Mouse (Mus musculus) E14TG2a.4 (cell line): ENCODE measurements around the gene Ccdc188.
"Not testable (repeated sequence)": the region's sequence is repeated elsewhere in the genome, so short reads cannot be mapped to it uniquely, and the experiment has no call there.

Experiments
- H3K27me3 ChIP-seq: 2 replicates; pipeline ENCODE4 v1.6.1; 2014; ENCODE audit warnings: low read length, control low read depth; ENCODE audit not compliant: insufficient read depth
- H3K36me3 ChIP-seq: 2 replicates; pipeline ENCODE4 v1.6.1; 2014; ENCODE audit warnings: low read length, control low read depth; ENCODE audit not compliant: insufficient read depth
- H3K4me1 ChIP-seq: replicated peaks from 2 replicates; pipeline ENCODE4 v1.6.1; 2014; ENCODE audit warnings: low read depth, low read length, control low read depth
- H3K4me3 ChIP-seq: replicated peaks from 2 replicates; pipeline ENCODE4 v1.5.1; 2014; ENCODE audit warnings: mild to moderate bottlenecking, low read length
- H3K9me3 ChIP-seq: 2 replicates; pipeline ENCODE4 v1.6.1; 2014; ENCODE audit warnings: low read length, control low read depth
- CTCF ChIP-seq: conservative IDR thresholded peaks from 2 replicates; pipeline ENCODE4 v1.5.1; 2014; ENCODE audit warnings: low read length
- NANOG ChIP-seq: IDR thresholded peaks from 2 replicates; pipeline ENCODE4 v1.6.1; 2014; ENCODE audit warnings: borderline replicate concordance, low read length, mixed read lengths
- POU5F1 ChIP-seq: IDR thresholded peaks from 2 replicates; pipeline ENCODE4 v1.6.1; 2014; ENCODE audit warnings: low read length, borderline replicate concordance

Gene Ccdc188

DNA sequence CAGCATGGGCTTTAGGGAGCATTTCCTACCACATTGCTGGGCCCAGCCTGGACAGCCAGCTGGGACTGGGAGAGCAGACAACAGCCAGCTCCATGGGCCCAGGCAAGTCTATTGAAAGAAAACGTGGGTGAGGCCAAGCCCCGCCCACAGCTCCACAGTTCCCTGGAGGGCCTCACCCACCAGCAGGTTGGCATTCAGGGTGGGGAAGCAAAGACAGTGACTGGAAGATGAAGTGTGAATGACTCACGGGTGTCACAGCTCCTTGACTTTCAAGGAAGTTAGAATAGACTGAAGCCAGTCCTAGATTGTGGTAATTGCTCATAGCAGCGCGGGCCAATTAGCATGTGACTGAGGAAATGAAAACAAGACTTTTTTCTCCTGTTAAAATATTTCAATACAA lies 22.6 kb upstream of the Ccdc188 start:
- no peaks in the 10 kb centered on the region for H3K9me3 ChIP-seq
- TF ChIP-seq CTCF (no peak), POU5F1 (no peak), NANOG (no peak)
- H3K4me3 ChIP-seq: peak overlapping the region; percentile 39
- H3K27me3 ChIP-seq: peaks cover 27% of the 10 kb centered on the region
- H3K4me1 ChIP-seq: peaks cover 26% of the 10 kb centered on the region
- no peaks in the 10 kb centered on the region for H3K36me3 ChIP-seq

DNA sequence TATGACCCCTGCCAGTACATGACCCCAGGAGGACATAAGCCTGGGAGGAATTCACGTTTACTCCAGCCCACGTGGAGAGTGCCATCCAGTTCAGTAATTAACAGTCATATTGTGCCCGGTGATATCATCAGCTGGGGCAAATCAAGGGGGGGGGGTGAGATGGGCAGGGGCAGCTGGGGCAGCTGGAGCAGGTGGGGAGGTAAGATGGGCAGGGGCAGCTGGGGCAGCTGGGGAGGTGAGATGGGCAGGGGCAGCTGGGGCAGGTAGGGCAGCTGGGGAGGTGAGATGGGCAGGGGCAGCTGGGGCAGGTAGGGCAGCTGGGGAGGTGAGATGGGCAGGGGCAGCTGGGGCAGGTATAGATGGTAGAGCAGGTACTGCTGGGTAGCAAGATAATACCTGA lies 22.1 kb upstream of the Ccdc188 start:
- Histone ChIP-seq H3K27me3 (peaks cover 28% of the 10 kb centered on the region), H3K4me1 (peaks cover 26% of the 10 kb centered on the region)
- H3K36me3 ChIP-seq, H3K4me3 ChIP-seq, H3K9me3 ChIP-seq: not testable (repeated sequence)

DNA sequence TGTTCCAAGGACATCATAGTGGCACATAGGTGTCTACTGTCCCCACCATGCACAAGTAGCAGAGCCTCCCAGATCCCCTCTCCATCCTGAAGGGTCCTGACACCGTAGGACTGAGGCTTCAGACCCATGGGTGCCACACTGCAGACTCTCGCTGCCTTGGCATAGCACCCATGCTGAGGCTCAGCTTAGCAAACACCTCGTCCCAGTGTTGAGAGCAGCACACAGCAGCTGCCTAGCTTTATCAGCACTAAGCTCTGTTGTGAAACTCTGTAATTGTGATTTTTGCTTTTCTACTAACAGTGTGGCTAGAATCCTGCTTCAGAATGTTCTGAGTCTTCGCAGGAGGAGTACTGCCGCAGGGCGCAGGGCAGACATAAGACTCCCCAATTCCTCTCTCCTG lies 19.8 kb upstream of the Ccdc188 start:
- H3K9me3 ChIP-seq: no peaks in the 10 kb centered on the region
- peaks cover 35% of the 10 kb centered on the region for H3K27me3 ChIP-seq
- H3K36me3 ChIP-seq: no peaks in the 10 kb centered on the region
- peaks cover 26% of the 10 kb centered on the region for H3K4me1 ChIP-seq
- H3K4me3 ChIP-seq: no peak overlapping the region
- TF ChIP-seq CTCF (no peak), NANOG (no peak), POU5F1 (no peak)

DNA sequence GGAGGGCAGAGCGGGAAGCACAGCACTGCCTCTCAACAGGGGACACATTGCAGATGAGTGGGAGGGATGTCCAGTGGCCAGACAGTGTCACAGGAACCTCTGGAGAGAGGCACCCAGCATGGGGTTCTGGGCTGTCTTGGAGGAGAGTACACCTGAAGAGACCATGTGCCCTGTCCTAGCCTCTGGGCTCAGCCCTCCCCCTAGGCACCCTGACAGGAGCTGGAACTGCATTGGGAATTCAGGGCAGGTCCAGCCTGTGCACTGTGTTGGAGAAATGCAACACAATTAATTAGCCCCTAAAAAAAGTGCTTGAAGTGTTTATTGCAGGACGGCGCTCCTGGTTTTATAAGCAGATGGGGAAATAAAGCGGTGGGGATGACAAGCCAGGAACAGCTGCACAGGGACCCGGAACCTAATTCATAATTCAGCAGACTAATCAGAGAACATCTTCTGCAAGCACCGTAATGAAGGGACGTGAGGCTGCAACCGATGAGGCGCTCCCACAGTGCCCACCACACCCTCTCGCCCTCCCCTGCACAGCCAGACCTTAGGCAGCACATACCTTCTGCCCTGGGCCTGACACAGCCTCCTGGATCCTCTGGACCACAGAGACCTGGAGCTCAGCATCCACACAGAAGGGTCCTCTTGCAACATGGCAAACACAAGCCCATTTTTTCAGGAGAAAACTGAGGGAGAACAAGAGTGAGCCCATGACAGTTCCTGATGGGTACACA lies 19.1 kb upstream of the Ccdc188 start:
- H3K36me3 ChIP-seq: no peaks in the 10 kb centered on the region

DNA sequence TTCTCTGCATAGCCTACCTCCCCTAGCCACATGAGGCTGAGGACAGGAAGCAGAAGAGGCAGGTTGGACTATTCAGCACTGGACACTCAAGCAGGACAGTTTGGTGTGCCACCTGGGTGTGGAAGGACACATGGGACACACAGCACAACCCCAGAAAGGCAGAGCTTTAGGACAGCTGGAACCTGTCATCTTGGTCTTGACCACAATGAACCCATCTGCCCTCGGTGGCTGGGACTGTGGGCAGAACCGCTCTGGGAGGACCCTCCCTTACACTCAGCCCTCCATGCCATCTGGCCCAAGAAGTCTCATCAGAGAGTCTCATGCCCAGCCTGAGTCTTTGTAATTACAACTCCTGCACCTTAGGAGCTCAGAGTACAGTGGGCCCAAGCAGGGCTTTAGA lies 17.6 kb upstream of the Ccdc188 start:
- no peaks in the 10 kb centered on the region for H3K36me3 ChIP-seq
- peaks cover 15% of the 10 kb centered on the region for H3K4me1 ChIP-seq
- no peaks in the 10 kb centered on the region for H3K9me3 ChIP-seq
- peaks cover 36% of the 10 kb centered on the region for H3K27me3 ChIP-seq
- TF ChIP-seq POU5F1 (no peak), NANOG (no peak), CTCF (no peak)
- no peak overlapping the region for H3K4me3 ChIP-seq

More for the DNA sequence above, 19.1 kb upstream of the Ccdc188 start:
- peaks cover 29% of the 10 kb centered on the region for H3K4me1 ChIP-seq
- TF ChIP-seq CTCF (no peak), POU5F1 (no peak), NANOG (no peak)
- H3K27me3 ChIP-seq: peaks cover 35% of the 10 kb centered on the region
- no peaks in the 10 kb centered on the region for H3K9me3 ChIP-seq
- H3K4me3 ChIP-seq: no peak overlapping the region

DNA sequence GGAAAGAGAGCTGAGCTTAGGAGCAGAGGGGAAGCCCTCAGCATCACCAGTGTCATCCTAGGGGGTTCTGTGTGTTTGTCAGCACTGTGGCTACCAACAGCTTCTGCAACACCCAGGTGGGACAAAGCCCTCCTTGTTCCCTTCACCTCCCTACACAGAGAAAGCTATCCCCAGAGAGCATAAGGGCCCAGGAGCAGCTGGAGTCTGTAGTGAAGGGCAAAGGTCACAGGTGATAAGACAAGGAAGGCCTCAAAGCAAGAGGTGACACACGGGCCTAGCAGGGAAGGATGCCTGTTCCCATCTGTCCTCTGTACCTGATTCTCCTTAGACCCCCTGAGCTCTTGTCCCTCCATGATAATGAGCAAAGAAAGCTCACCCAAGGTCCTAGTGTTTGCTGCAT lies 16.1 kb upstream of the Ccdc188 start:
- Histone ChIP-seq H3K4me3 (no peak overlapping the region), H3K27me3 (peaks cover 36% of the 10 kb centered on the region), H3K9me3 (no peaks in the 10 kb centered on the region), H3K4me1 (peaks cover 11% of the 10 kb centered on the region; the same call in 1 of the 2 replicates), H3K36me3 (no peaks in the 10 kb centered on the region)
- TF ChIP-seq POU5F1 (no peak), NANOG (no peak), CTCF (no peak)

DNA sequence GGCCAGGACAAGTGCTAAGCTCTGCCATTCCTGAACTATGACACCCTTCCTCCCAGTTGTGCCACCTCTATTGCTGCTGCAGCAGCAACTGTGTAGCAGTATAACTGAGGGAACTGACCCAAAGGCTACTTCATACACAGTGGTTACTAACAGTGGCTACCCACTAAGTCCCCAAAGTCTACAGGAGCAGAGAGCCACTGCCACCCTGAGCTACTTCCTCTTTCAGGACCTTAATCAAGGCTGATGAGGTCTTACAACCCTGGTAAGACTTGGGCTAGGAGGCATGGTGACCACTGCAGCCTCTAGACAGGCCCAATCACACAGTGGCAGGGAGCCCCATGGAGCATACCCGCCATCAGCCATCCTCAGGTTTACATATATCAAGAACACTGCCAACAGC lies 15.6 kb upstream of the Ccdc188 start:
- H3K4me3 ChIP-seq: no peak overlapping the region
- peaks cover 11% of the 10 kb centered on the region; the same call in 1 of the 2 replicates for H3K4me1 ChIP-seq
- H3K27me3 ChIP-seq: peaks cover 40% of the 10 kb centered on the region
- TF ChIP-seq CTCF (no peak), POU5F1 (no peak), NANOG (no peak)
- H3K36me3 ChIP-seq: no peaks in the 10 kb centered on the region
- H3K9me3 ChIP-seq: no peaks in the 10 kb centered on the region

DNA sequence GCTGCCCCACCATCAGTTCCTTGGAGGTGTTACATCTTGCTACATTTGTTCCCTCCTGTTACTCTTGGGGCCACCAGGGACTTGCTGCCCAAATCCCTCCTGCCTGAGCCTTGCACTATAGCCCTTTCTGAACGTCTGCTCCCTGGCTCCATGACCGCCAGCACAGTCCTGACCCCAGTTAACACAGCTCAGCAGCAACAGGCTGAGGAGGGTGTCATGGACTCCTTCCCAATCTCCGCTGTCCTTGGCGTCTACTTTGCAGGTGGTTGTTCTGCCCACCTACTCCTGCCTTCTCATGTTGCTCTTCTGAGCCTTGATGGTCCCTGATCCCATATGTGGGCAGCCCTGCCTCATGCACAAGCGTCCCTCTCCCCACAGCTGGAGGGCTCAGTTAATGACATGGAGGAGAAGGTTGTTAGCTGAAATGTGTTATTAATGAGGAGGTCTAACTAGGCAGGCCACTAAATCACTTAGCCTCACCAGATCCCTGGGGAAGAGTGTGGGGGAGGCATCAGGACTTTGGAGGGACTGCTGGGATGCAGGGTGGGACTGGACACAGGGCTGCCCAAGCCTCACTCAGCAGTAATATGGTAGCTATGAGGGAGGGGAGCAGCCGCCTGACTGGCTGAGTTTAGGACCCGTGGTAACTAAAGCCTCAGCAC lies 14.1 kb upstream of the Ccdc188 start:
- no peak overlapping the region for H3K4me3 ChIP-seq
- no peaks in the 10 kb centered on the region for H3K9me3 ChIP-seq
- H3K36me3 ChIP-seq: no peaks in the 10 kb centered on the region
- no peak for TF ChIP-seq POU5F1
- no peak for TF ChIP-seq NANOG
- no peak for TF ChIP-seq CTCF
- peaks cover 31% of the 10 kb centered on the region for H3K27me3 ChIP-seq
- peaks cover 11% of the 10 kb centered on the region; the same call in 1 of the 2 replicates for H3K4me1 ChIP-seq
